ENCODE assay signal across 7 mouse cellular contexts in genomic region chr10:85916498-85917309, GRCm38 (mm10). TPM values are rescaled to one million over a fixed set of nuclear protein-coding genes. Genes with fewer than 3 reads are reported as not detected.
DNase-seq lines count a peak whose midpoint lies in the region; ATAC-seq lines count a peak whose summit lies in the region.

Gene Prdm4, minus strand, starts transcription at chr10:85917142.

- ATAC-seq in intestine, embryonic 15.5 days = peak; percentile 99

- peak within 1 kb of the TSS; percentile 96 for H3K4me3 ChIP-seq in intestine, embryonic 15.5 days (replicated peaks)
- peak within 1 kb of the TSS; percentile 100 for H3K4me3 ChIP-seq in midbrain, embryonic 10.5 days

- DNase-seq in adrenal gland, adult 2 months = peak; percentile 98
- DNase-seq in embryo, embryonic 11.5 days (ENCODE audit: low read depth, low spot score) = peak; percentile 96
- DNase-seq in gastrocnemius, postnatal 36 days = peak; percentile 88 to 95
- peak; percentile 97 to 99 for DNase-seq in left cerebral cortex, postnatal 25 days (ENCODE audit: low spot score in 2 of 2)
- DNase-seq in midbrain, embryonic 10.5 days (ENCODE audit: low spot score) = peak; percentile 98
- DNase-seq in right cerebral cortex, postnatal 4 days = peak; percentile 93

- intact Hi-C loops in gastrocnemius, postnatal 36 days (cut with DNase I) = loop anchor here (5.0 to 10.0 kb wide), 2 partner anchors 41 to 732 kb away; partner anchors contain the start of genes Cry1 and Rtcb
- intact Hi-C loops in left cerebral cortex, postnatal 25 days (cut with DNase I) = no loop called here

- peaks cover 14% of the 10 kb centered on the region; the same call in 1 of the 2 replicates for H3K36me3 ChIP-seq in intestine, embryonic 15.5 days
- H3K36me3 ChIP-seq in midbrain, embryonic 10.5 days = peaks cover 32% of the 10 kb centered on the region

- under 1% methylated on average over 86 of the region's 90 CpGs for WGBS in intestine, embryonic 15.5 days
- under 1% methylated on average over 85 of the region's 90 CpGs for WGBS in midbrain, embryonic 10.5 days

- H3K27me3 ChIP-seq in intestine, embryonic 15.5 days (replicated peaks) = no peaks in the 10 kb centered on the region
- H3K27me3 ChIP-seq in midbrain, embryonic 10.5 days (ENCODE audit: low read depth, poor library complexity, severe bottlenecking) = no peaks in the 10 kb centered on the region

- peaks cover 11% of the 10 kb centered on the region for H3K4me1 ChIP-seq in intestine, embryonic 15.5 days (replicated peaks)
- peaks cover 22% of the 10 kb centered on the region for H3K4me1 ChIP-seq in midbrain, embryonic 10.5 days

- peak within 1 kb of the TSS; percentile 71 for H3K4me2 ChIP-seq in intestine, embryonic 15.5 days (replicated peaks)

- H3K9ac ChIP-seq in intestine, embryonic 15.5 days = peak within 1 kb of the TSS; percentile 93

- H3K9me3 ChIP-seq in intestine, embryonic 15.5 days = no peaks in the 10 kb centered on the region
- no peaks in the 10 kb centered on the region for H3K9me3 ChIP-seq in midbrain, embryonic 10.5 days (replicated peaks)

- peak within 1 kb of the TSS; percentile 88 for H3K27ac ChIP-seq in intestine, embryonic 15.5 days
- peak within 1 kb of the TSS; percentile 93 for H3K27ac ChIP-seq in midbrain, embryonic 10.5 days (replicated peaks)

RNA-seq across cellular contexts. Expression of gene Prdm4, which starts in this region (rescaled TPM):
- total RNA-seq in adrenal gland, adult 2 months (2021) = 10 to 100 TPM; 13.2 to 17.0 TPM
- polyA plus RNA-seq in adrenal gland, adult 2 months (2012; rRNA removed) = 10.5 and 15.3 TPM in 2 replicates
- 10 to 100 TPM; 13.4 to 13.6 TPM for total RNA-seq in gastrocnemius, postnatal 36 days (2021)
- 16.2 TPM in 2 replicates for polyA plus RNA-seq in intestine, embryonic 15.5 days (2015; fragmentation: Nextera tagmentation; extraction: Ambion mirVana)
- 10 to 100 TPM; 27.8 to 29.6 TPM for total RNA-seq in left cerebral cortex, postnatal 25 days (2021)
- 25.1 and 26.0 TPM in 2 replicates for polyA plus RNA-seq in midbrain, embryonic 10.5 days (2016; fragmentation: Nextera tagmentation; extraction: Ambion mirVana)

Comparison
In these comparisons a context has a peak if more than half of its experiments do, and no peak if none do; other contexts are left out.
1. Peak in every context shown above with its lines: DNase-seq, ATAC-seq, H3K4me3 ChIP-seq and H3K27ac ChIP-seq.